Mouse (Mus musculus) heart, embryonic 14.5 days (tissue): ENCODE results near the gene Abcb1a. TPM values are rescaled to one million over a fixed set of nuclear protein-coding genes. Genes with fewer than 3 reads are reported as not detected.

ENCODE experiments used
- ATAC-seq: fragments of 200-750 bp; cut with Nextera tagmentation; 2 replicates; pipeline ENCODE4 v1.8.0; 2017; ENCODE audit warnings: low read depth, moderate TSS enrichment; ENCODE audit not compliant: insufficient number of reproducible peaks, insufficient read depth, low FRiP score
- H3K27ac ChIP-seq, 2 experiments: fragments of 200-500 bp in 1 of 2; fragments of 300-500 bp in 1 of 2; sonication (generic) in 1 of 2; replicated peaks in 1 of 2; 2 replicates each; pipeline ENCODE4 v1.5.1; 2012 to 2014; ENCODE audit warnings: low read depth in 2 of 2, low read length in 2 of 2, control low read depth in 1 of 2, mild to moderate bottlenecking in 1 of 2, mixed read lengths in 1 of 2; ENCODE audit not compliant: control insufficient read depth in 1 of 2, insufficient read depth in 1 of 2
- H3K27me3 ChIP-seq: fragments of 300-500 bp; sonication (generic); 2 replicates; pipeline ENCODE4 v1.6.1; 2014; ENCODE audit warnings: mild to moderate bottlenecking, low read length, control low read depth; ENCODE audit not compliant: control insufficient read depth, insufficient read depth
- H3K36me3 ChIP-seq: fragments of 300-500 bp; sonication (generic); 2 replicates; pipeline ENCODE4 v1.6.1; 2014; ENCODE audit warnings: mild to moderate bottlenecking, control low read depth, low read length, mixed read lengths; ENCODE audit not compliant: control insufficient read depth, insufficient read depth
- H3K4me1 ChIP-seq, 2 experiments: fragments of 200-500 bp in 1 of 2; fragments of 300-500 bp in 1 of 2; sonication (generic) in 1 of 2; 2 replicates each; pipeline ENCODE4 v1.6.1; 2012 to 2014; ENCODE audit warnings: low read length in 2 of 2, control low read depth in 1 of 2, mixed read lengths in 1 of 2; ENCODE audit not compliant: control insufficient read depth in 2 of 2, insufficient read depth in 2 of 2
- H3K4me2 ChIP-seq: fragments of 300-500 bp; sonication (generic); 2 replicates; pipeline ENCODE4 v1.6.1; 2014; ENCODE audit warnings: mild to moderate bottlenecking, low read length
- H3K4me3 ChIP-seq, 2 experiments: fragments of 200-500 bp in 1 of 2; fragments of 300-500 bp in 1 of 2; sonication (generic) in 1 of 2; 2 replicates each; pipeline ENCODE4 v1.5.1; 2012 to 2014; ENCODE audit warnings: low read length in 2 of 2, mild to moderate bottlenecking in 2 of 2, control low read depth in 1 of 2, low read depth in 1 of 2, moderate library complexity in 1 of 2; ENCODE audit not compliant: control insufficient read depth in 1 of 2, insufficient read depth in 1 of 2
- H3K9ac ChIP-seq: fragments of 300-500 bp; sonication (generic); 2 replicates; pipeline ENCODE4 v1.6.1; 2014; ENCODE audit warnings: mild to moderate bottlenecking, low read length
- H3K9me3 ChIP-seq: fragments of 300-500 bp; sonication (generic); 2 replicates; pipeline ENCODE4 v1.6.1; 2016; ENCODE audit warnings: low read length, control low read depth; ENCODE audit not compliant: control insufficient read depth
- WGBS: fragments of 180-500 bp; shearing (Covaris S2); extraction: QIAGEN DNeasy Blood & Tissue Kit; methylation state at CpG from one replicate; pipeline ENCODE4 v1.1.7; 2014; 5-methylcytosine and 5-hydroxymethylcytosine counted together
- polyA plus RNA-seq: library from polyadenylated mRNA; unstranded; fragments of >200 nt; fragmentation: Nextera tagmentation; extraction: Ambion mirVana; gene quantifications from 2 replicates; pipeline ENCODE4 v1.2.1, GENCODE M21; 2014

Abcb1a gene
- polyA plus RNA-seq, 1 experiment from 2014 or later = 0.41 TPM

DNA sequence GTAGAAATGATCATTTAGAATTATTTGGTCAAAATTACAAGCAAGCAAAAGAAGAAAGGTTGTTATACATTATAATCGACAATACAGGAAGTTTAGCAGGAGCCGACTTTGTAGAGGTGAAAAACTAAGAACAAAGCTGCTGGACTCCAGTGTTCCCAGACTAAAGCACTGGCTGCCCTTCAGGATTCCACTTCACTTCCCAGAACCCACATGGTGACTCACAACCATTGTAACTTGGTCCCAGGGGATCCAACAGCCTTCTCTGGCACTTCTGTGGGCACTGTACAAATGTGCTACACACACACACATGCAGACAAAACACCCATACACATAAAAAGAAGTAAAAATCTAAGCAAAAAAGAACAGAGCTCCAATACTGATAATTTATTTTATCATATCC is 118.9 kb downstream of the Abcb1a start:
- no peaks in the 10 kb centered on the region for H3K36me3 ChIP-seq
- no peak overlapping the region for H3K9ac ChIP-seq
- H3K27ac ChIP-seq = no peak overlapping the region
- H3K27me3 ChIP-seq = no peaks in the 10 kb centered on the region
- H3K4me3 ChIP-seq = no peak overlapping the region
- 81% methylated on average over 2 of the region's 2 CpGs for WGBS
- no peak overlapping the region for H3K4me2 ChIP-seq
- H3K4me1 ChIP-seq = no peaks in the 10 kb centered on the region
- ATAC-seq = no peak
- H3K9me3 ChIP-seq = no peaks in the 10 kb centered on the region

DNA sequence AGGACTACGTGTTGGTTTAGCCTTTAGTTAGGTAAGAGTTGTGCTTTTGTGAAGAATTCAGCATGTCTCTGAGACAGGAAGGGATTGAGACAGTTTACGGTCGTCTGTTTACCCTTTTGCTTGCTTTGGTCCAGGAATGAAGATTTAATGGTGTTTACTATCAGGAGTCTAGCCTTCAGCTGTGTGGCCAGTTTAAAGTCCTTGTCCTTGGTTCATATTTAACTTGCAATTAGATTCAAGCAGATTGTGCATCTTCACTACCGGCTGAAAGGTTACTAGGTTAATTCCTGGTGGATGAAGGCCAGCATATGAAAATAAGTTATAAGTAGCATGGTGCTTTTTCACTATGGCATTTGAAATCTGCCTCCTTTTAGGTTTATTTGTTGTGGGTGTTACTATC is 132.4 kb downstream of the Abcb1a start:
- H3K4me2 ChIP-seq = no peak overlapping the region
- H3K9ac ChIP-seq = no peak overlapping the region
- no peaks in the 10 kb centered on the region for H3K27me3 ChIP-seq
- no peaks in the 10 kb centered on the region for H3K9me3 ChIP-seq
- H3K4me1 ChIP-seq = no peaks in the 10 kb centered on the region
- H3K27ac ChIP-seq = no peak overlapping the region
- 81% methylated on average over 4 of the region's 4 CpGs for WGBS
- ATAC-seq = no peak
- no peak overlapping the region for H3K4me3 ChIP-seq
- no peaks in the 10 kb centered on the region for H3K36me3 ChIP-seq

Other genes starting within 250 kb of the Abcb1a start
- gene Dbf4, start 237.4 kb upstream of the Abcb1a start, polyA plus RNA-seq = 26.4 and 29.7 TPM in 2 replicates
- gene Slc25a40, start 237.2 kb upstream of the Abcb1a start, polyA plus RNA-seq = 14.1 and 14.5 TPM in 2 replicates
- 1.4 and 1.5 TPM in 2 replicates for gene Rundc3b, start 37.1 kb upstream of the Abcb1a start, polyA plus RNA-seq
- 0.98 and 1.4 TPM in 2 replicates for gene Abcb1b, start 138.1 kb downstream of the Abcb1a start, polyA plus RNA-seq
- 0.42 and 0.59 TPM in 2 replicates for gene Abcb4, start 233.6 kb downstream of the Abcb1a start, polyA plus RNA-seq